Mouse (Mus musculus) MEL (cell line): ENCODE results near the gene Tmem161a.

Experiments
- CHD2 ChIP-seq: IDR thresholded peaks from 2 replicates; pipeline ENCODE4 v1.6.1; 2011; ENCODE audit warnings: low read length, improper control_type of control experiment
- CTCF ChIP-seq, 3 experiments: IDR thresholded peaks in 2 of 3; conservative IDR thresholded peaks in 1 of 3; 2 replicates each; pipeline ENCODE4 v1.5.1; 2011 to 2012; ENCODE audit warnings: low read length in 3 of 3, low read depth in 2 of 3, mild to moderate bottlenecking in 2 of 3, improper control_type of control experiment in 1 of 3, inconsistent platforms in 1 of 3, mixed read lengths in 1 of 3, moderate library complexity in 1 of 3; ENCODE audit not compliant: control insufficient read depth in 1 of 3, insufficient read depth in 1 of 3, poor library complexity in 1 of 3, severe bottlenecking in 1 of 3
- EP300 ChIP-seq, 2 experiments: IDR thresholded peaks; 2 replicates each; pipeline ENCODE4 v1.6.1; 2011; ENCODE audit warnings: improper control_type of control experiment in 2 of 2, low read length in 2 of 2, low read depth in 1 of 2, mild to moderate bottlenecking in 1 of 2
- GATA1 ChIP-seq: IDR thresholded peaks from 2 replicates; pipeline ENCODE4 v1.6.1; 2011; ENCODE audit warnings: low read depth, low read length, improper control_type of control experiment
- HCFC1 ChIP-seq: IDR thresholded peaks from 2 replicates; pipeline ENCODE4 v1.6.1; 2012; ENCODE audit warnings: low read depth, mild to moderate bottlenecking, inconsistent platforms, low read length, improper control_type of control experiment, moderate library complexity
- NELFE ChIP-seq: IDR thresholded peaks from 2 replicates; pipeline ENCODE4 v1.6.1; 2011; ENCODE audit warnings: low read depth, low read length, improper control_type of control experiment
- POLR2A ChIP-seq, 2 experiments: IDR thresholded peaks; 2 replicates each; pipeline ENCODE4 v1.6.1; 2011 to 2012; ENCODE audit warnings: low read length in 2 of 2, mild to moderate bottlenecking in 2 of 2, control low read depth in 1 of 2, improper control_type of control experiment in 1 of 2, low read depth in 1 of 2, moderate library complexity in 1 of 2; ENCODE audit not compliant: control insufficient read depth in 1 of 2, insufficient read depth in 1 of 2, poor library complexity in 1 of 2
- POLR2AphosphoS5 ChIP-seq: IDR thresholded peaks from 2 replicates; pipeline ENCODE4 v1.6.1; 2012; ENCODE audit warnings: low read depth, borderline replicate concordance, mild to moderate bottlenecking, inconsistent platforms, low read length, moderate library complexity, mixed read lengths
- TAL1 ChIP-seq: IDR thresholded peaks from 2 replicates; pipeline ENCODE4 v1.6.1; 2012; ENCODE audit warnings: mild to moderate bottlenecking, inconsistent platforms, low read length, moderate library complexity, mixed read lengths
- TBP ChIP-seq: IDR thresholded peaks from 2 replicates; pipeline ENCODE4 v1.8.0; 2011; ENCODE audit warnings: low read depth, low read length, improper control_type of control experiment
- USF2 ChIP-seq, 2 experiments: IDR thresholded peaks; 2 replicates each; pipeline ENCODE4 v1.6.1; 2011 to 2012; ENCODE audit warnings: improper control_type of control experiment in 2 of 2, low read length in 2 of 2, borderline replicate concordance in 1 of 2, inconsistent platforms in 1 of 2, low read depth in 1 of 2, mild to moderate bottlenecking in 1 of 2; ENCODE audit not compliant: insufficient read depth in 1 of 2
- ZNF384 ChIP-seq: IDR thresholded peaks from 2 replicates; pipeline ENCODE4 v1.6.1; 2012; ENCODE audit warnings: low read depth, mild to moderate bottlenecking, inconsistent platforms, low read length, improper control_type of control experiment

- TF ChIP-seq POLR2A (IDR thresholded peaks at IDR 0.05; ENCODE audit: control insufficient read depth in 1 of 2, insufficient read depth in 1 of 2, low read depth in 1 of 2, low read length in 2 of 2, poor library complexity in 1 of 2) = no peak; a peak in 1 of 4 replicates
- TF ChIP-seq HCFC1 = no peak
- no peak for TF ChIP-seq NELFE
- TF ChIP-seq POLR2AphosphoS5 = no peak
- TF ChIP-seq ZNF384 = no peak
- TF ChIP-seq USF2 (IDR thresholded peaks at IDR 0.05; ENCODE audit: borderline replicate concordance in 1 of 2, insufficient read depth in 1 of 2, low read depth in 1 of 2, low read length in 2 of 2) = no peak
- TF ChIP-seq CTCF (IDR thresholded peaks at IDR 0.05 in 2 of 3, conservative IDR thresholded peaks at IDR 0.05 in 1 of 3; ENCODE audit: control insufficient read depth in 1 of 3, insufficient read depth in 1 of 3, low read depth in 2 of 3, low read length in 3 of 3, poor library complexity in 1 of 3, severe bottlenecking in 1 of 3) = no peak
- no peak for TF ChIP-seq TBP
- TF ChIP-seq GATA1 = no peak
- TF ChIP-seq CHD2 = no peak
- TF ChIP-seq EP300 (IDR thresholded peaks at IDR 0.05; ENCODE audit: low read depth in 1 of 2, low read length in 2 of 2) = no peak
- no peak for TF ChIP-seq TAL1
These were observed 9.7 kb downstream of the Tmem161a start for GRCm38 (mm10) chr8:70181903-70182252.
